Mouse (Mus musculus) liver, embryonic 11.5 days (tissue): Measurements from ENCODE around the gene Pacsin1. TPM values are rescaled to one million over a fixed set of nuclear protein-coding genes. Genes with fewer than 3 reads are reported as not detected.

Experiments
- polyA plus RNA-seq: library from polyadenylated mRNA; unstranded; fragments of >200 nt; fragmentation: Nextera tagmentation; extraction: Ambion mirVana; gene quantifications from 2 replicates; pipeline ENCODE4 v1.2.1, GENCODE M21; 2014

Pacsin1 gene
- polyA plus RNA-seq, 1 experiment from 2014 or later, result 0.75 TPM

Other genes starting within 250 kb of the Pacsin1 start
- gene Grm4, start 134.1 kb upstream of the Pacsin1 start, polyA plus RNA-seq, result 0.12 and 0.18 TPM in 2 replicates
- 667 and 675 TPM in 2 replicates for gene Hmga1, start 99.0 kb upstream of the Pacsin1 start, polyA plus RNA-seq
- gene AI413582, start 89.8 kb upstream of the Pacsin1 start, polyA plus RNA-seq, result 23.6 and 28.4 TPM in 2 replicates
- 19.6 and 26.1 TPM in 2 replicates for gene Nudt3, start 32.0 kb upstream of the Pacsin1 start, polyA plus RNA-seq
- not detected in 2 replicates for gene RPS10-NUDT3, start 20.3 kb upstream of the Pacsin1 start, polyA plus RNA-seq
- 1,138 and 1,235 TPM in 2 replicates for gene Rps10, start 18.8 kb upstream of the Pacsin1 start, polyA plus RNA-seq
- 0.32 TPM in 1 of 2 replicates, not detected in the other for gene Spdef, start 73.4 kb downstream of the Pacsin1 start, polyA plus RNA-seq
- gene D17Wsu92e, start 165.1 kb downstream of the Pacsin1 start, polyA plus RNA-seq, result 19.2 and 22.7 TPM in 2 replicates
- gene Snrpc, start 182.6 kb downstream of the Pacsin1 start, polyA plus RNA-seq, result 305 and 315 TPM in 2 replicates
- gene Uhrf1bp1, start 200.9 kb downstream of the Pacsin1 start, polyA plus RNA-seq, result 9.2 and 9.4 TPM in 2 replicates